Mouse (Mus musculus) ES-Bruce4 (cell line): ENCODE measurements around the gene Tm4sf20.

Source experiments
- CTCF ChIP-seq: IDR thresholded peaks from one replicate; pipeline ENCODE4 v1.8.1; 2011; ENCODE audit warnings: low read depth, low read length
- EP300 ChIP-seq: IDR thresholded peaks from 2 replicates; pipeline ENCODE4 v1.6.1; 2011; ENCODE audit warnings: low read depth, low read length; ENCODE audit not compliant: insufficient read depth
- POLR2A ChIP-seq: IDR thresholded peaks from one replicate; pipeline ENCODE4 v1.8.1; 2011; ENCODE audit warnings: low read length; ENCODE audit not compliant: insufficient read depth

- TF ChIP-seq POLR2A (no peak), CTCF (no peak), EP300 (no peak)
These were observed 15.3 kb upstream of the Tm4sf20 start for GRCm38 (mm10) chr1:82783559-82783958.
